Mouse (Mus musculus) cerebellum, adult 9-10 months (tissue): ENCODE data around the gene Olfr235.
"Not testable (repeated sequence)": the region's sequence is repeated elsewhere in the genome, so short reads cannot be mapped to it uniquely, and the experiment has no call there.

ENCODE experiments used
- DNase-seq: peaks from one replicate; pipeline ENCODE4 v3.0.0; 2022

Gene Olfr235

DNA sequence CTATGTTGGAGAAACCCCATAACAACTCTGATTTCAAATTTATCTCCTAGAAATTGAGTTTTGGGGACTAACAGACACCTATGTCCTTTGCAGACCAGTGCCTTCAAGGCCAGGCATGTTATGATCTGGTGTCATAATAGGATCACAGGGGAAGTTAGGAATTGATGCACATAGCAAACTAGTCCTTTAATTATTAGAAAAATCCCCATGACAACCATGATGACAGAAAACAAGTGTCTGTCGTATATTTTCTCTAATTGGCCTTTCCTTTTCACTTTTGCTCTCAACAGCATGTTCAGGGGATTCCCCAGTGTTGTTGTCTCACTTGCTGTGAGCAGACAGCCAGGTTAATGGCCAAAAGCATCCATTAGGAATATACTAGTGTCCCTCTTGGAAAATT, at the start of gene Olfr235:
TSS of gene Olfr235 (plus strand) at position 301 of the 400 bp plus-strand sequence.
- no peak for DNase-seq

DNA sequence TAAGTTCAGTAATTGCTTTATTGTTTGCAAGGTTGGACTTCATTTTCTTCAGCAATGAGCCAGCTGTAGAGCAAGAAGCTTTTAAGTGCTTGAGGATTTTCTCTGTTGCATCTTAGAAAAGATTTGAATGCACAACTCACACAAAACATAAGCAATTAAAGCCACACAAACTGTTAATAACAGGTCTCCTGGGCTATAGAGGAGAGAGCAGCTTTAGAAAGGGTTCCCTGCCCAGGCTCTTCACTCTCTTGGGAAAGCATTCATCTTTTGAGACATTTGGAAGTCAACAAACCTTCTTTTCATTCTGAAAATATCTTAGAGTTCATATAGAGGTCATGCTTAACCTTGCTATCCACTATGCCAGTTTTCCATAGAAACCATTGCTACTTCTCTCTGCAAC, 28.3 kb upstream of the Olfr235 start, which contains the start of gene Olfr1432:
TSS of gene Olfr1432 (minus strand) at position 101 of the 400 bp plus-strand sequence.
- DNase-seq = not testable (repeated sequence)

DNA sequence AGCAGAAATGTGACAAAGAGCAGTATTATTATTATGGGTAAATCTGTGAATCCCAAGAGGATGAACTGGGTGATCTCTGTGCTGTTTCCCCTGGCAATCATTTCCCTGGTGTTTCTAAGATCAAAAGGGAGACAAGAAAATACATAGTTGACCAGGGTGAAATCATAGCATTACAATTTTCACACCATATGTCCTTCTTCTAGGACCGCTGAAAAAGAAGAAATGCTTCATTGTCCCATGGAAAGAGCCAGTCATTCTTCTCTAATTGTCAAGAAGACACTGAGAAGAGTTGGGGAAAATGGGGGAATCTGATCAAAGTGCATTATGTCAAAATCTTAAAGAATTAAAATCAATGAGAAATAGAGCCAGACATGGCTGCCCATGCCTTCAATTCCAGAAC, 19.3 kb upstream of the Olfr235 start, which contains the start of gene Olfr262:
TSS of gene Olfr262 (minus strand) at position 101 of the 400 bp plus-strand sequence.
- no peak for DNase-seq

DNA sequence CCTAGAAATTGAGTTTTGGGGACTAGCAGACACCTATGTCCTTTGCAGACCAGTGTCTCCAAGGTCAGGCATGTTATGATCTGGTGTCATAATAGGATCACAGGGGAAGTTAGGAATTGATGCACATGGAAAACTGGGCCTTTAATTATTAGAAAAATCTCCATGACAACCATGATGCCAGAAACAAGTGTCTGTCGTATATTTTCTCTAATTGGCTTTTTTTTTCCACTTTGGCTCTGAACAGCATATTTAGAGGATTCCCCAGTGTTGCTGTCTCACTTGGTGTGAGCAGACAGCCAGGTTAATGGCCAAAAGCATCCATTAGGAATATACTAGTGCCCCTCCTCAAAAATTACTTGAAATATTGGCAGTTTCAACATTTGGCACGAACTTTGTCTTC, 18.7 kb downstream of the Olfr235 start, which contains the start of gene Olfr1434:
TSS of gene Olfr1434 (plus strand) at position 301 of the 400 bp plus-strand sequence.
- no peak for DNase-seq

DNA sequence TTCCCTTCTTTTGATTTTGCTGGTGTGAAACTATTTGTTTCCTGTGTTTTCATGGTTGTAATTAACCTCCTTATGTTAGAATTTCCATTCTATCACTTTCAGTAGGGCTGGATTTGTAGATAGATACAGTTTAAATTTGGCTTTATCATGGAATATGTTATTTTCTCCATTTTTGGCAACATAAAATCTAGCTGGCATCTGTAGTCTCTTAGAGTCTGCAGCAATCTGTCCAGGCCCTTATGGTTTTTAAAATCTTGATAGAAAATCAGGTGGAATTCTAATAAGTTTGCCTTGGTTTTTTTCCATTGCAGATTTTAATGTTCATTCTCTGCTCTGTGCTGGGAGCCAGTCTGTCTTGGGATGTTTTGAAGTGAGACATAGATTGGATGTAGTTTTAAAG, 32.1 kb downstream of the Olfr235 start:
- no peak for DNase-seq

DNA sequence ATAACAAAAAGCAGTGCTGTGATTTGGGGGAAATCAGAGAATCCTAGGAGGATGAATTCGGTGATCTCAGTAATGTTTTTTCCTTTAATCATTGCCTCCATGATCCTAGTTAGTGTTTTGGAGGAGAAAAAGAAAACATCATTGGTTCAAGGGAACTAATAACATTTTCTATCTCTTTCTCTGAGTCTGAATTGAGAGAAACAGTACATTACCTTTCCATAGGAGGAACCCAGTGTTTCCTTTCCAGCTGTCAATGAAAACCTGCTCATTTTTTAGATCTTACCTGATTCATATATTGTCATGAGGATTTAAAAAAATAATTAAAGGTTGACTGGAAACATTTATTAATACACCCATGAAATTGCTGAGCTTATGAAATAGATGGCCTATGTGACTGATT, 38.2 kb downstream of the Olfr235 start, which contains the start of gene Olfr1436:
TSS of gene Olfr1436 (minus strand) at position 101 of the 400 bp plus-strand sequence.
- DNase-seq = not testable (repeated sequence)
